Mouse (Mus musculus) thymus, postnatal 14 days (tissue): ENCODE data around the gene Qrich2.

Experiments
- DNase-seq: peaks from one replicate; pipeline ENCODE4 v3.0.0; 2021

Qrich2 gene

GRCm38 (mm10) chr11:116406231-116406728 lies 59.8 kb downstream of the Qrich2 start:
- no peak for DNase-seq

DNA sequence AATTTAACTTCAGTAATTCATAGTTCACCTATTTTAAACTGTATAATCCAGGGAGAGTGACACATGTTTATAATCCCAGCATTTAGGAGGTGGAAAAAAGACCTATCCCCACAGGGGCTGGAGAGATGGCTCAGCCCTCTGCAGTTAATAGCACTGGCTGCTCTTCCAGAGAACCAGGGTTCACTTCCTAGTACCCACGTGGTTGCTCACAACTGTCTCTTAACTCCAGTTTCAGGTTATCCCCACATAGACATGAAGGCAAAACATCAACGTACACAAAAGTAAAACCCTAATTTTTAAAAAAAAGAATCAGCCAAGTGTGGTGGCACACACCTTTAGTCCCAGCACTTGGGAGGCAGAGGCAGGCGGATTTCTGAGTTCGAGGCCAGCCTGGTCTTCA lies 60.4 kb downstream of the Qrich2 start:
- no peak for DNase-seq

- no peak for DNase-seq
Measured at GRCm38 (mm10) chr11:116400560-116400959, 65.5 kb downstream of the Qrich2 start.

DNA sequence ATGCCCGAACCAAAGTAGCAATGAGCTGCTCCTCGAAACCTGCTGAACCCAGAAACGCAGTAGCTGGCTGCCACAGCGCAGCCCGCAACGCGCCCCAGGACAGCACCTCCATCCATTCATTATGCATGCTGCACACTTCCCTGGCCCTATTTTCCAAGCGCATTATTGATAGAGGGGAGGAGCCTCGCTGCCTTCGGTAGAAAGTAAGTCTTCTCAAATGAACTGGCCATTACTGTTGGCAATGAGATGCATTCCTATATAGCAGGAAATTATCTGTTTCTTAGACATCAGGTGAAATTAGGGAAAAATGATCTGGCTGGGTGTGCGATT lies 67.7 kb downstream of the Qrich2 start:
- no peak for DNase-seq

- no peak for DNase-seq
Measured at GRCm38 (mm10) chr11:116397517-116398347, 68.3 kb downstream of the Qrich2 start.

DNA sequence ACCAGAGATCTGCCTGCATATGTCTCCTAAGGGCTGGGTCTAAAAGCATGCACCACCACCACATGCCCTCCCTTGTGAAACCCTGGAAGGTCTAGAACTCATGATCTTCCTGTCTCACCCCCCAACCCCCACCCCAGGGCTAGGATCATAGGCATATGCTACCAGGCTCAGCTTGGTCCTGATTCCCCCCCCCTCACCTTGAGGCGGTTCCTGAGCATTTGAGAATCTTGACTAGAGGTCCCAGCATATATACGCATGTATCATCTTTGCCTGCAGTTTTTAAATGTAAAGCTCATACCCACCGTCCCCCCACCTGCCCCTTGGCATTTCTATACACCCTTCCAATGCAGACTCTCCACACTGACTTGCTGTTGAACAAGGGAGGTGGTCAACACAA lies 69.1 kb downstream of the Qrich2 start:
- DNase-seq = no peak

- no peak for DNase-seq
Measured at GRCm38 (mm10) chr11:116396276-116396933, 69.6 kb downstream of the Qrich2 start.

- DNase-seq = no peak
Measured at GRCm38 (mm10) chr11:116394769-116395168, 71.3 kb downstream of the Qrich2 start.
